Mouse (Mus musculus) forebrain, embryonic 15.5 days (tissue): ENCODE results near the gene Gm21903. TPM values are rescaled to one million over a fixed set of nuclear protein-coding genes. Genes with fewer than 3 reads are reported as not detected.
"Not testable (repeated sequence)": the region's sequence is repeated elsewhere in the genome, so short reads cannot be mapped to it uniquely, and the experiment has no call there.

Experiments
- ATAC-seq: fragments of 200-750 bp; cut with Nextera tagmentation; replicated peaks from 2 replicates; pipeline ENCODE4 v1.8.0; 2017; ENCODE audit warnings: mild to moderate bottlenecking, moderate TSS enrichment, moderate library complexity
- H3K27ac ChIP-seq: fragments of 300-500 bp; sonication (generic); replicated peaks from 2 replicates; pipeline ENCODE4 v1.5.1; 2015; ENCODE audit warnings: mild to moderate bottlenecking, inconsistent platforms
- H3K27me3 ChIP-seq: fragments of 300-500 bp; sonication (generic); 2 replicates; pipeline ENCODE4 v1.6.1; 2015; ENCODE audit warnings: inconsistent platforms
- H3K36me3 ChIP-seq: fragments of 300-500 bp; sonication (generic); 2 replicates; pipeline ENCODE4 v1.6.1; 2015; ENCODE audit warnings: mild to moderate bottlenecking, inconsistent platforms
- H3K4me1 ChIP-seq: fragments of 300-500 bp; sonication (generic); 2 replicates; pipeline ENCODE4 v1.6.1; 2015; ENCODE audit warnings: inconsistent platforms
- H3K4me2 ChIP-seq: fragments of 300-500 bp; sonication (generic); replicated peaks from 2 replicates; pipeline ENCODE4 v1.6.1; 2015; ENCODE audit warnings: mild to moderate bottlenecking, inconsistent platforms
- H3K4me3 ChIP-seq: fragments of 300-500 bp; sonication (generic); 2 replicates; pipeline ENCODE4 v1.5.1; 2015; ENCODE audit warnings: mild to moderate bottlenecking, inconsistent platforms
- H3K9ac ChIP-seq: fragments of 300-500 bp; sonication (generic); replicated peaks from 2 replicates; pipeline ENCODE4 v1.6.1; 2015; ENCODE audit warnings: mild to moderate bottlenecking, inconsistent platforms
- H3K9me3 ChIP-seq: fragments of 300-500 bp; sonication (generic); 2 replicates; pipeline ENCODE4 v1.6.1; 2016; ENCODE audit warnings: inconsistent platforms
- WGBS: fragments of 180-500 bp; shearing (Covaris S2); methylation state at CpG from one replicate; pipeline ENCODE4 v1.1.7; 2015; ENCODE audit warnings: mixed read lengths; 5-methylcytosine and 5-hydroxymethylcytosine counted together
- polyA plus RNA-seq: library from polyadenylated mRNA; unstranded; fragments of >200 nt; fragmentation: Nextera tagmentation; extraction: Ambion mirVana; gene quantifications from 2 replicates; pipeline ENCODE4 v1.2.1, GENCODE M21; 2015

Gm21903 gene
- polyA plus RNA-seq, result not detected in 2 replicates

GRCm38 (mm10) chr17:39043241-39043640 lies at the start of gene Gm21903:
Gm21903 (minus strand) TSS chr17:39043341.
- ATAC-seq, result no peak
- Histone ChIP-seq H3K4me1 (no peaks in the 10 kb centered on the region), H3K9me3 (no peaks in the 10 kb centered on the region), H3K27me3 (no peaks in the 10 kb centered on the region), H3K4me3 (no peak within 1 kb of the TSS), H3K9ac (no peak within 1 kb of the TSS), H3K4me2 (no peak within 1 kb of the TSS), H3K27ac (no peak within 1 kb of the TSS), H3K36me3 (no peaks in the 10 kb centered on the region)

DNA sequence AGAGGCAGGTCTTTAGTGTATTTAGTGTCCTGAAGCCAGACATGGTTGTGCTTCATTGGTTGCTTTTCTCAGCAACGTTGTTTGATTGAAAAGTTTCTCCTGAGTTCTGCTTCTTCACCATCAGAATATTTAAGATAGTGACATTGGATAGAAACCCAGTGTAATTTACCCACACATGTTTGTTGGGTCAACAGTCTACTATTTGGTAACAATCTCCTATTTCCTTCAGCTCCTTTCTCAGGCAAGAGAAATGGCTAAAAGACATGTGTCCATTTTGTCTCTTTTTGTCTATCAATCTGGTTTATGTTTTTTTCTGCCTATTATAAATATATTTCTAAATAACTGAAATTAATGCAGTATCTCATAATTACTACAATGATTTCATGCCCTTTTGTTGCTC lies 33.8 kb upstream of the Gm21903 start, which contains the start of gene Esp23:
Gene Esp23, minus strand, starts transcription at position 101 of the 400 bp plus-strand sequence.
- H3K27me3 ChIP-seq, result no peaks in the 10 kb centered on the region
- H3K4me1 ChIP-seq, result no peaks in the 10 kb centered on the region
- H3K27ac ChIP-seq, result no peak within 1 kb of the TSS
- no peak within 1 kb of the TSS for H3K9ac ChIP-seq
- no peak for ATAC-seq
- H3K4me2 ChIP-seq, result no peak within 1 kb of the TSS
- no peak within 1 kb of the TSS for H3K4me3 ChIP-seq
- H3K36me3 ChIP-seq, result no peaks in the 10 kb centered on the region
- 55% methylated on average over 1 of the region's 1 CpGs for WGBS
- 0 out of 2 replicates have a peak, but pooled peaks cover 5% of the 10 kb centered on the region for H3K9me3 ChIP-seq

GRCm38 (mm10) chr17:39063641-39064040 lies 20.5 kb upstream of the Gm21903 start:
- H3K4me2 ChIP-seq, result no peak overlapping the region
- no peaks in the 10 kb centered on the region for H3K4me1 ChIP-seq
- no peaks in the 10 kb centered on the region for H3K36me3 ChIP-seq
- H3K4me3 ChIP-seq, result no peak overlapping the region
- no peak for ATAC-seq
- H3K9ac ChIP-seq, result no peak overlapping the region
- H3K9me3 ChIP-seq, result peaks cover 17% of the 10 kb centered on the region
- no peaks in the 10 kb centered on the region for H3K27me3 ChIP-seq
- H3K27ac ChIP-seq, result no peak overlapping the region

DNA sequence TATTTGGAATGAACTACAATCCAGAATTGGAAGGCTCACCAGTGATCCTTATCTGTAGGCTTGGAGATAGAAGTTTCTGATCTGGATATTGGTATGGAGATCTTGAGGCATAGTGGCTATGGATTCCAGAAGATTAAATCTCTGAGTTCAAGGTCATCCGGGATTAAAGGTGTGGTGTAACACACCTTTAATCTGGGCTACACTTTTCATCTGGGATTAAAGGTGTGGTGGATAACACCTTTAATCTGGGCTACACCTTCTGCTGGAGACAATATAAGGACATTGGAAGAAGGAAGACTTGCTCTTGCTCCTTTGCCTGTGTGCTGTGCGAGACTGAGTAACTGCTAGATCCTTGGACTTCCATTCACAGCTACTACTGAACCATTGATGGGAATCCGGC lies 6.7 kb downstream of the Gm21903 start, which contains the start of gene Esp24:
Gene Esp24, plus strand, starts transcription at position 301 of the 400 bp plus-strand sequence.
- ATAC-seq, H3K27me3 ChIP-seq: not testable (repeated sequence)

DNA sequence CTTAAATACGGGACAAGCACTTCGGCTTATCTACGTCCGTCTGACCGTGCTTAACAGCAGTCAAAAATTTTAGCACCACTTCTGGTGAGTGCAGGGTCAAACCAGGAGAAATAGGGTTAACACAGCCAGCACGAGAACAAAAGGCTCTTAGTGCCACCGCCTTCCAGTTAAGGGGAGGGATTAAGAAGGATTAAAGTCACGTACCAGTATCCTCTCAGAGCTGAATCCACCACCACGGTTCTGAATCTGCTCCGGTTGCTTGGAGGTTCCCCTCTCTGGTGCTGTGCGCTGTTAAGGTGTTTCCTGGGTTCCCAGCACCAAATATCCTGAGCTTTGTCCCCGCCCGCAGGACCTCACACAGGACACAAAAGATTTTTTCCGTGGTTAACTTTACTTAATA lies 26.0 kb downstream of the Gm21903 start:
- no peak overlapping the region for H3K27ac ChIP-seq
- H3K4me3 ChIP-seq, result no peak overlapping the region
- no peaks in the 10 kb centered on the region for H3K4me1 ChIP-seq
- H3K4me2 ChIP-seq, result no peak overlapping the region
- H3K9me3 ChIP-seq, result peaks cover 7% of the 10 kb centered on the region; the same call in 1 of the 2 replicates
- H3K27me3 ChIP-seq, result no peaks in the 10 kb centered on the region
- 0 out of 2 replicates have a peak, but pooled peaks have one; percentile 19 for ATAC-seq
- no peak overlapping the region for H3K9ac ChIP-seq
- 38% methylated on average over 14 of the region's 14 CpGs for WGBS
- H3K36me3 ChIP-seq, result no peaks in the 10 kb centered on the region

More for the DNA sequence above, 6.7 kb downstream of the Gm21903 start, which contains the start of gene Esp24:
- not testable (repeated sequence) for H3K36me3 ChIP-seq, H3K9ac ChIP-seq, H3K9me3 ChIP-seq, H3K4me1 ChIP-seq, H3K4me2 ChIP-seq, H3K4me3 ChIP-seq, H3K27ac ChIP-seq
- 85% methylated on average over 3 of the region's 3 CpGs for WGBS

DNA sequence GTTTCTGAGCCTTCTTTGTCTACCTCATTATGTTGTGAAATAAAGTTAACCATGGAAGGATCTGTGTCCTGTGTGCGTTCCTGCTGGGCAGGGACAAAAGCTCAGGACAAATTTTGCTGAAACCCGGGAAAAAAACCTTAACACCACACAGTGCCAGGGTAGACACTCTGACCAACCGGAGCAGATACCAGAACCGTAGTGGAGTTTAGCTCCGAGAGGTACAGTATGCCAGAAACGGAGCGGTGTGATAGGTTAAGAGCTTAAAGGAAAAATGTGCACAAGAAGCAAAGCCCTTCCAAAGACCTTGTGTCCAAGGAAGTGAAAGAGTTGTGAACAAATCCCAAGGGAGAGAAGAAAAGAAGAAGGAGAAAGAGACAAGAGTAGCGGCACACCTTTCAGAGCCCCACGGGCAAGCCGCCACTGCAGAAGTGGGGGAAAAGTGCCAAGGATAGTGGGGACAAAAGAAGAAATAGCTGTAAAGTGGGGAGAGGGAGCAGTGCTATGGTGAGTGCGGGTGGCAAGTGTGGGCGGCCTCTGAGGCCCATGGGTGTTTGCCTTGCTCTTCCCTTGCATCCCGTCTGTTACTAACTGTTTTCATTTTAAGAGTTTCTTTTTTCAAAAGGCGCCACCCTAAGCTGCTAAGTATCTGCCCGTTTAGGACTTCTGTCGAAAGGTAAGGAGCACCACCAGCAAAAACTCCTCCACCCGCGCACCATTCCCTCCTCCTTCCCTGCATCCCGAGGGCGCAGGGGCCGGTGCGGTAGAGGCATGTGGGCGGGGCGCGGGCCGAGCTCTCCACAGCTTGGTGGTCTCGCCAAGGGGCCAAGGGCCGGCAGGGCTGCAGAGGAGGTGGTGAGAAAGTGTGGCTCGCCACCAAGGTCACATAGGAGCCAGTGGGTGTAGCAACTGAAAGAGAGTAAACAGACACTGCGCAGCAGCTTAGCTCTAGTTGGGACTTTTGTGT lies 32.2 kb downstream of the Gm21903 start:
- peak overlapping the region; percentile 46 for H3K4me2 ChIP-seq
- WGBS, result 38% methylated on average over 30 of the region's 30 CpGs
- no peaks in the 10 kb centered on the region for H3K36me3 ChIP-seq
- ATAC-seq, result peak; percentile 57; the same call in 1 of the 2 replicates
- H3K9ac ChIP-seq, result no peak overlapping the region
- H3K4me3 ChIP-seq, result peak overlapping the region; percentile 31
- no peaks in the 10 kb centered on the region for H3K4me1 ChIP-seq
- 0 out of 2 replicates have a peak, but pooled peaks cover 3% of the 10 kb centered on the region for H3K9me3 ChIP-seq
- no peak overlapping the region for H3K27ac ChIP-seq
- H3K27me3 ChIP-seq, result no peaks in the 10 kb centered on the region

GRCm38 (mm10) chr17:39009846-39010245 lies 33.3 kb downstream of the Gm21903 start:
- no peak for ATAC-seq
- 100% methylated on average over 1 of the region's 1 CpGs for WGBS
- no peaks in the 10 kb centered on the region for H3K36me3 ChIP-seq
- no peak overlapping the region for H3K27ac ChIP-seq
- H3K4me3 ChIP-seq, result no peak overlapping the region
- H3K27me3 ChIP-seq, result no peaks in the 10 kb centered on the region
- no peaks in the 10 kb centered on the region for H3K4me1 ChIP-seq
- H3K9me3 ChIP-seq, result no peaks in the 10 kb centered on the region
- no peak overlapping the region for H3K4me2 ChIP-seq
- H3K9ac ChIP-seq, result no peak overlapping the region

Other genes starting within 250 kb of the Gm21903 start
- not detected in 2 replicates for gene Esp24, start 6.6 kb downstream of the Gm21903 start, polyA plus RNA-seq
- gene Esp23, start 33.7 kb upstream of the Gm21903 start, polyA plus RNA-seq, result not detected in 2 replicates
- gene Esp22, start 52.0 kb upstream of the Gm21903 start, polyA plus RNA-seq, result not detected in 2 replicates